Mouse (Mus musculus) limb, embryonic 13.5 days (tissue): Measurements from ENCODE around the gene Zbtb37. TPM values are rescaled to one million over a fixed set of nuclear protein-coding genes. Genes with fewer than 3 reads are reported as not detected.

Experiments used
- ATAC-seq: fragments of 200-750 bp; cut with Nextera tagmentation; 2 replicates; pipeline ENCODE4 v1.8.0; 2017; ENCODE audit warnings: low read depth, moderate number of reproducible peaks, moderate TSS enrichment; ENCODE audit not compliant: low FRiP score
- H3K27ac ChIP-seq: fragments of 300-500 bp; sonication (generic); 2 replicates; pipeline ENCODE4 v1.5.1; 2015; ENCODE audit warnings: inconsistent platforms, mild to moderate bottlenecking, moderate library complexity
- H3K27me3 ChIP-seq: fragments of 300-500 bp; sonication (generic); 2 replicates; pipeline ENCODE4 v1.6.1; 2015; ENCODE audit warnings: mild to moderate bottlenecking, inconsistent platforms
- H3K36me3 ChIP-seq: fragments of 300-500 bp; sonication (generic); 2 replicates; pipeline ENCODE4 v1.6.1; 2015; ENCODE audit warnings: inconsistent platforms, mild to moderate bottlenecking, moderate library complexity
- H3K4me1 ChIP-seq: fragments of 300-500 bp; sonication (generic); 2 replicates; pipeline ENCODE4 v1.6.1; 2015; ENCODE audit warnings: inconsistent platforms
- H3K4me2 ChIP-seq: fragments of 300-500 bp; sonication (generic); replicated peaks from 2 replicates; pipeline ENCODE4 v1.6.1; 2015; ENCODE audit warnings: inconsistent platforms, mild to moderate bottlenecking, moderate library complexity
- H3K4me3 ChIP-seq: fragments of 300-500 bp; sonication (generic); 2 replicates; pipeline ENCODE4 v1.5.1; 2015; ENCODE audit warnings: moderate library complexity, mild to moderate bottlenecking, inconsistent platforms
- H3K9ac ChIP-seq: fragments of 300-500 bp; sonication (generic); 2 replicates; pipeline ENCODE4 v1.6.1; 2015; ENCODE audit warnings: mild to moderate bottlenecking, inconsistent platforms
- H3K9me3 ChIP-seq: fragments of 300-500 bp; sonication (generic); 2 replicates; pipeline ENCODE4 v1.6.1; 2016; ENCODE audit warnings: inconsistent platforms
- WGBS: fragments of 180-500 bp; shearing (Covaris S2); methylation state at CpG from one replicate; pipeline ENCODE4 v1.1.7; 2015; 5-methylcytosine and 5-hydroxymethylcytosine counted together
- polyA plus RNA-seq: library from polyadenylated mRNA; unstranded; fragments of >200 nt; fragmentation: Nextera tagmentation; extraction: Ambion mirVana; gene quantifications from 2 replicates; pipeline ENCODE4 v1.2.1, GENCODE M21; 2015

Zbtb37 gene
- polyA plus RNA-seq: 10.8 and 13.4 TPM in 2 replicates

GRCm38 (mm10) chr1:161034435-161035280 lies at the start of gene Zbtb37:
Gene Zbtb37 (minus strand): TSS chr1:161034849.
- H3K4me1 ChIP-seq: peaks cover 18% of the 10 kb centered on the region
- peak; percentile 93 for ATAC-seq
- H3K27ac ChIP-seq: peak within 1 kb of the TSS; percentile 93
- H3K4me2 ChIP-seq: peak within 1 kb of the TSS; percentile 89
- no peaks in the 10 kb centered on the region for H3K9me3 ChIP-seq
- no peaks in the 10 kb centered on the region for H3K27me3 ChIP-seq
- under 1% methylated on average over 69 of the region's 76 CpGs for WGBS
- peak within 1 kb of the TSS; percentile 81 for H3K4me3 ChIP-seq
- peaks cover 60% of the 10 kb centered on the region for H3K36me3 ChIP-seq
- peak within 1 kb of the TSS; percentile 98 for H3K9ac ChIP-seq

DNA sequence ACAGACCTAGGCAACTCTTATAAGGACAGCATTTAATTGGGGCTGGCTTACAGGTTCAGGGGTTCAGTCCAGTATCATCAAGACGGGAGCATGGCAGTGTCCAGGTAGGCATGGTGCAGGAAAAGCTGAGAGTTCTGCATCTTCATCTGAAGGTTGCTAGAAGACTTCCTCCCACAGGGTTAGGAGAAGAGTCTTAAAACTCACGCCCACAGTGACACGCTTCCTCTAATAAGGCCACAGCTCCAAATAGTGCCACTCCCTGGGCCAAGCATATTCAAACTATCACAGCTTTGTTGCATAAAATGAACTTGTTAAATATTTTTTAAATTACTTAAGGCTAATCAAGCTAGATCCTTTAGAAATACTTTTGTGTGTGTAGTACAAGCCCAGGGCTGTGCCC lies 42.6 kb upstream of the Zbtb37 start:
- no peaks in the 10 kb centered on the region for H3K27me3 ChIP-seq
- no peak overlapping the region for H3K4me3 ChIP-seq
- no peak overlapping the region for H3K9ac ChIP-seq
- H3K9me3 ChIP-seq: no peaks in the 10 kb centered on the region
- ATAC-seq: no peak
- H3K36me3 ChIP-seq: peaks cover 44% of the 10 kb centered on the region
- peaks cover 19% of the 10 kb centered on the region for H3K4me1 ChIP-seq
- H3K27ac ChIP-seq: no peak overlapping the region
- 89% methylated on average over 3 of the region's 3 CpGs for WGBS
- H3K4me2 ChIP-seq: no peak overlapping the region

DNA sequence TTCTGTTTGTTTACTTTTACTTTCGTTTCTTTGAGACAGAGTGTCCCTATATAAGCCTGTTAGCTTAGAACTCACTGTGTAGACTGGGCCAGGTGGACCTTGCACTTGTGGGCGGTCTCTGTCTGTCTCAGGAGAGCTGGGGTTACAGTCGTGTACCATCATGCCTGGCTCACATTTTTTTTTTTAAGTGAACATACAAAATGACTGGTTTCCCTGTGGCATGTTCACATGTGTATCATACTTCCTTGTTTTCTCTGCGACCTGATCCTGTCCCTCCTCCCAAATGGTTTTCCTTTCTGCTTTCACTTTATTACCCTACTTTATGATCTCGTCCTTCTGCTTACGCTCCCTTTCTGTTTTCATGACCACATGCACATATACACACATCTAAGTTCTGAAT lies 41.6 kb upstream of the Zbtb37 start:
- no peaks in the 10 kb centered on the region for H3K9me3 ChIP-seq
- H3K4me3 ChIP-seq: no peak overlapping the region
- WGBS: 76% methylated on average over 6 of the region's 6 CpGs
- no peak overlapping the region for H3K9ac ChIP-seq
- H3K36me3 ChIP-seq: peaks cover 38% of the 10 kb centered on the region
- H3K4me2 ChIP-seq: no peak overlapping the region
- H3K27ac ChIP-seq: no peak overlapping the region
- no peak for ATAC-seq
- H3K4me1 ChIP-seq: peaks cover 28% of the 10 kb centered on the region
- H3K27me3 ChIP-seq: no peaks in the 10 kb centered on the region

DNA sequence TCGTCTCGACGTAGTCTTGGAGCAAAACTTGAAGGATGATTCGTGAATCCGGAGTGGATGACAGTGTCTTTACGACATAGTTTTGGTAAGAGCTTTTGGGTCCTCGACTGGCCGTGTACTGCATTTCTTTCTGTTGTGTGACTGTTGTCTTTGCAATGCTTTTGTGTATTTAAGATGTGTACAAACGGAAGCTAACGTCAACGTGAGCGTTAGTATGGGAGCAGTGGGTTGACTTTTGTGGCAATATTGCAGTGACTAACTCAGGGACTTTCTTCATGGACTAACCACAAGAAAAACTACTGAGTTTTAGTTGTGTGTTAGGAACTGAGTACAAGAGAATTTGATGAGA lies 36.6 kb upstream of the Zbtb37 start:
- 0% methylated on average over 12 of the region's 12 CpGs for WGBS
- Histone ChIP-seq H3K4me3 (peak overlapping the region; percentile 78), H3K9ac (peak overlapping the region; percentile 81), H3K27ac (peak overlapping the region; percentile 44; the same call in 1 of the 2 replicates), H3K4me2 (peak overlapping the region; percentile 79), H3K27me3 (no peaks in the 10 kb centered on the region), H3K36me3 (peaks cover 5% of the 10 kb centered on the region), H3K9me3 (no peaks in the 10 kb centered on the region), H3K4me1 (peaks cover 34% of the 10 kb centered on the region)
- ATAC-seq: no peak

GRCm38 (mm10) chr1:161070352-161071271 lies 36.0 kb upstream of the Zbtb37 start, which contains the start of the genes Dars2 and Cenpl:
Gene Dars2 (minus strand): TSS chr1:161070658.
Gene Cenpl (plus strand): TSS chr1:161070713.
- H3K27ac ChIP-seq: peak within 1 kb of the TSS; percentile 44; the same call in 1 of the 2 replicates
- ATAC-seq: peak; percentile 98
- peaks cover 34% of the 10 kb centered on the region for H3K4me1 ChIP-seq
- peak within 1 kb of the TSS; percentile 84 for H3K9ac ChIP-seq
- under 1% methylated on average over 57 of the region's 57 CpGs for WGBS
- no peaks in the 10 kb centered on the region for H3K9me3 ChIP-seq
- peaks cover 2% of the 10 kb centered on the region for H3K36me3 ChIP-seq
- H3K4me2 ChIP-seq: peak within 1 kb of the TSS; percentile 84
- H3K4me3 ChIP-seq: peak within 1 kb of the TSS; percentile 78
- no peaks in the 10 kb centered on the region for H3K27me3 ChIP-seq

DNA sequence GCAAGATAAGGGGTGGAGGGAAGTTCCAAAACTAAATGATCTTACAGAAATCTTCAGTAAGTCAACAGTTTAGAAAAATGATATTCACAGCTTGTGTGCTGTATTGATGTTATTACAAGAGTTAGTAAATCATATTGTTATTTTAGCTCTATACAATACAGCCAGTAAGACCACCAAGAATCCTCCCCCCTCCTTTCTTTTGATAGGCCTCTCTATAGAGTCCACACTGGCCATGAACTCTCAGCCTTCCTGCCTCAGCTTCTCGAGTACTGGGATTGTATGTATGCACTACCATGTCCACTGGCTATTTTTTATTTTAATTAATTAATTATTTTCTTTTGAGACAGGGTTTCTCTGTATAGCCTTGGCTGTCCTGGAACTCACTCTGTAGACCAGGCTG lies 28.7 kb upstream of the Zbtb37 start:
- no peak for ATAC-seq
- no peaks in the 10 kb centered on the region for H3K4me1 ChIP-seq
- no peak overlapping the region for H3K4me3 ChIP-seq
- H3K27ac ChIP-seq: no peak overlapping the region
- H3K9ac ChIP-seq: no peak overlapping the region
- 74% methylated on average over 1 of the region's 1 CpGs for WGBS
- H3K9me3 ChIP-seq: no peaks in the 10 kb centered on the region
- no peaks in the 10 kb centered on the region for H3K27me3 ChIP-seq
- no peak overlapping the region for H3K4me2 ChIP-seq
- peaks cover 12% of the 10 kb centered on the region for H3K36me3 ChIP-seq

- Histone ChIP-seq H3K4me2 (no peak overlapping the region), H3K9me3 (no peaks in the 10 kb centered on the region), H3K27me3 (no peaks in the 10 kb centered on the region), H3K4me3 (no peak overlapping the region), H3K27ac (no peak overlapping the region), H3K36me3 (peaks cover 39% of the 10 kb centered on the region), H3K4me1 (no peaks in the 10 kb centered on the region), H3K9ac (no peak overlapping the region)
- ATAC-seq: no peak
- WGBS: 95% methylated on average over 1 of the region's 1 CpGs
Observed at GRCm38 (mm10) chr1:161057164-161057563, 22.5 kb upstream of the Zbtb37 start.

DNA sequence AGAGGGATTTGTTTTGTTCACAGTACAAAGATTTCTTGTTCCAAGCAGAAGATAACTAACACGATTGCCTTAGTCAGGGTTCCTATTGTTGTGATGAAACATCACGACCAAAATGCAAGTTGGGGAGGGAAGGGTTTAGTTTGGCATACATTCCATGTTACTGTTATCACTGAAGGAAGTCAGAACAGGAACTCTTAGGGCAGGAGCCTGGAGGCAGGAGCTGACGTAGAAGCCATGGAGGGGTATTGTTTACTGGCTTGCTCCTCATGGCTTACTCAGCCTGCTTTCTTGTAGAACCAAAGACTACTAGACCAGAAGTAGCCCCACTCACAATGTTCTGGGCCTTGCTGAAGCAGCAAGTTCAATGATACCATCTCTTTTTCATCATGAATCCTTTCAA lies 12.3 kb upstream of the Zbtb37 start:
- H3K36me3 ChIP-seq: peaks cover 63% of the 10 kb centered on the region

GRCm38 (mm10) chr1:161041261-161042020 lies 6.8 kb upstream of the Zbtb37 start:
- Histone ChIP-seq H3K9me3 (no peaks in the 10 kb centered on the region), H3K9ac (no peak overlapping the region), H3K27ac (no peak overlapping the region), H3K36me3 (peaks cover 63% of the 10 kb centered on the region), H3K4me2 (no peak overlapping the region), H3K27me3 (no peaks in the 10 kb centered on the region), H3K4me1 (peaks cover 9% of the 10 kb centered on the region), H3K4me3 (no peak overlapping the region)
- no peak for ATAC-seq
- WGBS: 90% methylated on average over 7 of the region's 7 CpGs

More for the DNA sequence above, 12.3 kb upstream of the Zbtb37 start:
- H3K4me1 ChIP-seq: no peaks in the 10 kb centered on the region
- no peak overlapping the region for H3K4me2 ChIP-seq
- H3K9me3 ChIP-seq: no peaks in the 10 kb centered on the region
- H3K27me3 ChIP-seq: no peaks in the 10 kb centered on the region
- no peak overlapping the region for H3K4me3 ChIP-seq
- no peak for ATAC-seq
- no peak overlapping the region for H3K9ac ChIP-seq
- WGBS: 90% methylated on average over 3 of the region's 3 CpGs
- H3K27ac ChIP-seq: no peak overlapping the region

DNA sequence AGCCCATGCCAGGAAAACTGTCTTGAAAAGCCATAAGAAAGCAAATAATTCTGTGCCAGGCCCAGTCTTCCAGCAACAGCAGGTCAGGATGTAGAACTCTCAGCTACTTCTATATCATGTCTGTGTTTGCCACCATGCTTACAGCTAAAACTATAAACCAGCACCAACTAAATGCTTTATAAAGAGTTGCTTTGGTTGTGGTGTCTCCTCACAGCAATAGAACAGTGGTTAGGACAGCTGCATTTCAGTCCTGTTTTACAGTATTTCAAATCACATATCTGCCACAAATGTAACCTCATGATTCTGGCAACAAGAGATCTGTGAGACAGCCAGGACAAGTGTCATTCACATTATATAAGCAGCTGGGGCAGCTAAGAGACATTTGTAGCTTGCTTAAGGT lies 6.2 kb upstream of the Zbtb37 start:
- peaks cover 9% of the 10 kb centered on the region for H3K4me1 ChIP-seq
- no peaks in the 10 kb centered on the region for H3K9me3 ChIP-seq
- H3K9ac ChIP-seq: no peak overlapping the region
- H3K27me3 ChIP-seq: no peaks in the 10 kb centered on the region
- 0 out of 2 replicates have a peak overlapping the region, but pooled peaks have one; percentile 64 for H3K27ac ChIP-seq
- H3K36me3 ChIP-seq: peaks cover 63% of the 10 kb centered on the region
- no peak for ATAC-seq
- no peak overlapping the region for H3K4me3 ChIP-seq
- H3K4me2 ChIP-seq: no peak overlapping the region

DNA sequence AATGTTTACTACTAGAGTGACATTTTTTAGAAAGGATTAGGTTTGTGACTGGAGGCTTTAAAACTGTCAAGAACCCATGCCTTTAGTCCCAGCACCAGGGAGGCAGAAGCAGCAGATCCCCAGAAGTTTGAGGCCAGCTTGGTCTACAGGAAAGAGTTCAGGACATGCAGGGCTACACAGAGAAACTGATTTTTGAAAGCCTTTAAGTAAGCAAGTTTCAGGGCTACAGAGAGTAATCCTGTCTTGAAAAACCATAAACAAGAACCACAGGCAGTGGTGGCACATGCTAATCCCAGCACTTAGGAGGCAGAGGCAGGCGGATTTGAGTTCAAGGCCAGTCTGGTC lies 5.7 kb upstream of the Zbtb37 start:
- peaks cover 9% of the 10 kb centered on the region for H3K4me1 ChIP-seq
- 38% methylated on average over 1 of the region's 1 CpGs for WGBS
- H3K9ac ChIP-seq: no peak overlapping the region
- no peak overlapping the region for H3K4me2 ChIP-seq
- peaks cover 60% of the 10 kb centered on the region for H3K36me3 ChIP-seq
- no peaks in the 10 kb centered on the region for H3K27me3 ChIP-seq
- H3K4me3 ChIP-seq: no peak overlapping the region
- ATAC-seq: no peak
- no peaks in the 10 kb centered on the region for H3K9me3 ChIP-seq
- peak overlapping the region; percentile 64; the same call in 1 of the 2 replicates for H3K27ac ChIP-seq
